Mouse (Mus musculus) C2C12 (cell line): ENCODE results near the gene 4930519P11Rik. TPM values are rescaled to one million over a fixed set of nuclear protein-coding genes. Genes with fewer than 3 reads are reported as not detected.

Source experiments
- H3K27me3 ChIP-seq: one replicate; pipeline ENCODE4 v1.6.1; 2011; ENCODE audit not compliant: control insufficient read depth, insufficient read depth, insufficient read length
- H3K36me3 ChIP-seq: one replicate; pipeline ENCODE4 v1.6.1; 2011; ENCODE audit not compliant: control insufficient read depth, insufficient read depth
- H3K4me3 ChIP-seq: one replicate; pipeline ENCODE4 v1.5.1; 2011; ENCODE audit warnings: mild to moderate bottlenecking, control low read depth; ENCODE audit not compliant: poor library complexity, insufficient read depth, severe bottlenecking
- H3K79me2 ChIP-seq: one replicate; pipeline ENCODE4 v1.6.1; 2011; ENCODE audit not compliant: control insufficient read depth, insufficient read depth
- H3K79me3 ChIP-seq: one replicate; pipeline ENCODE4 v1.6.1; 2011; ENCODE audit warnings: low read depth, control low read depth
- H3ac ChIP-seq: one replicate; pipeline ENCODE3; 2011; ENCODE audit warnings: low read depth; ENCODE audit not compliant: control insufficient read depth, insufficient read length
- CEBPB ChIP-seq: IDR thresholded peaks from one replicate; pipeline ENCODE4 v1.6.1; 2011; ENCODE audit warnings: low read depth, mild to moderate bottlenecking, control low read depth, moderate library complexity
- CTCF ChIP-seq: IDR thresholded peaks from one replicate; pipeline ENCODE4 v1.5.1; 2011; ENCODE audit not compliant: control insufficient read depth, insufficient read depth, insufficient read length
- FOSL1 ChIP-seq: IDR thresholded peaks from one replicate; pipeline ENCODE4 v1.8.0; 2011; ENCODE audit warnings: mild to moderate bottlenecking, low read length; ENCODE audit not compliant: poor library complexity, insufficient read depth, severe bottlenecking
- MAX ChIP-seq: IDR thresholded peaks from one replicate; pipeline ENCODE4 v1.6.1; 2011; ENCODE audit warnings: mild to moderate bottlenecking, control low read depth
- MYOD1 ChIP-seq: IDR thresholded peaks from one replicate; pipeline ENCODE4 v1.6.1; 2011; ENCODE audit warnings: low read depth; ENCODE audit not compliant: control insufficient read depth, insufficient read length
- MYOG ChIP-seq: IDR thresholded peaks from one replicate; pipeline ENCODE4 v1.6.1; 2011; ENCODE audit not compliant: control insufficient read depth, insufficient read length; ENCODE audit errors: extremely low read depth
- USF1 ChIP-seq: IDR thresholded peaks from one replicate; pipeline ENCODE4 v1.6.1; 2011; ENCODE audit warnings: low read depth, mild to moderate bottlenecking, control low read depth, moderate library complexity
- polyA plus RNA-seq: library from polyadenylated mRNA; unstranded; fragments of >200 nt; fragmentation: generic; extraction: Trizol; gene quantifications from one replicate; pipeline ENCODE4 v1.2.1, GENCODE M21; 2012; ENCODE audit warnings: missing spikeins

Gene 4930519P11Rik
- polyA plus RNA-seq, 1 experiment: 0.08 TPM

DNA sequence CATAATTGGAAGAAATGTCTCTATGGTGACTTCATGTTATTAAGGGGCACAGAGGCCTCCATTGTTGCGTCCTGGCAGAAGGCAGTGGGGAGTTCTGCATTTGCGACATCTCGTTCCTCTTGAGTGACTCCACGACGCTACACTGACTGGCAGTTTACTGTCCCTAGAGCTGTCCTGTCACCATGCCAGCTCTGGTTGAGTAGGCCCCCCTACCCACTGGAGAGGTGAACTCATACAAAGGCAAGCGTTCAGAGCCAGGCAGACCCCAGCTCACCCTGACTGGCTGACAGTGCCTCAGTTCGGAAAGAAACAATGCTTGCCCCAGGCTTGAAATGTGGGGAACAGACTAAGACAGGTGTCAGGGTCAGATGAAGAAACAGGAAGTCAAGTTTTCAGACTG is 39.0 kb downstream of the 4930519P11Rik start:
- no peaks in the 10 kb centered on the region for H3K79me3 ChIP-seq
- peaks cover under 1% of the 10 kb centered on the region for H3K79me2 ChIP-seq
- H3ac ChIP-seq: no peak overlapping the region
- no peaks in the 10 kb centered on the region for H3K27me3 ChIP-seq
- TF ChIP-seq CTCF (no peak), MAX (no peak), MYOD1 (no peak), FOSL1 (no peak), USF1 (no peak), MYOG (no peak), CEBPB (no peak)
- no peaks in the 10 kb centered on the region for H3K36me3 ChIP-seq
- H3K4me3 ChIP-seq: no peak overlapping the region

GRCm38 (mm10) chr2:154572996-154573395 is 40.2 kb downstream of the 4930519P11Rik start:
- no peaks in the 10 kb centered on the region for H3K36me3 ChIP-seq
- H3K79me2 ChIP-seq: peaks cover 13% of the 10 kb centered on the region
- no peak overlapping the region for H3ac ChIP-seq
- H3K4me3 ChIP-seq: no peak overlapping the region
- H3K27me3 ChIP-seq: no peaks in the 10 kb centered on the region
- peaks cover 9% of the 10 kb centered on the region for H3K79me3 ChIP-seq
- TF ChIP-seq USF1 (no peak), MYOG (no peak), CEBPB (no peak), MYOD1 (no peak), FOSL1 (no peak), CTCF (no peak), MAX (no peak)

- TF ChIP-seq USF1 (no peak), FOSL1 (no peak), MAX (no peak), CEBPB (no peak), MYOG (no peak), CTCF (no peak), MYOD1 (no peak)
- peaks cover 23% of the 10 kb centered on the region for H3K79me2 ChIP-seq
- H3K79me3 ChIP-seq: peaks cover 17% of the 10 kb centered on the region
- H3K27me3 ChIP-seq: no peaks in the 10 kb centered on the region
- no peaks in the 10 kb centered on the region for H3K36me3 ChIP-seq
- no peak overlapping the region for H3K4me3 ChIP-seq
- H3ac ChIP-seq: no peak overlapping the region
Measured at GRCm38 (mm10) chr2:154571976-154572375, 41.3 kb downstream of the 4930519P11Rik start.

DNA sequence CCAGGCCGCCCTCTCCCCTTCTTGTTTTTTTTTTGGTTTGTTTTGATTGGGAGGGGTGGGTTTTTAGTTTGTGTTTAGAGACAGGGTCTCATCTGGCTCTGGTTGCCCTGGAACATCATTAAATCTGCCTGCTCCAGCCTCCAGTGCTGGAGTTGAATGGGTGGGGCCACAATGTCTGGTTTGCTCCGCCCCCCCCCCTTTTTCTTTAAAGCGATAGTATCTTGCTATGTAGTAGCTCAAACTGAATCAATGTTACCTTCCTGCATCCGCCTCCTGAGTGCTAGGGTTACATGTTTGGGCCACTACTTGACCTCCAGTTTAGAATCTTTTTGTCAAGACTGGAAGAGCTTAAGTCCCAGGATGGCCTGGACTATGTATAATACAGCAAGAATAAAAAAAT is 42.0 kb downstream of the 4930519P11Rik start:
- H3ac ChIP-seq: no peak overlapping the region
- no peaks in the 10 kb centered on the region for H3K36me3 ChIP-seq
- peaks cover 30% of the 10 kb centered on the region for H3K79me2 ChIP-seq
- H3K27me3 ChIP-seq: no peaks in the 10 kb centered on the region
- TF ChIP-seq CEBPB (no peak), FOSL1 (no peak)
- H3K4me3 ChIP-seq: no peak overlapping the region
- H3K79me3 ChIP-seq: peaks cover 18% of the 10 kb centered on the region

GRCm38 (mm10) chr2:154570666-154571065 is 42.6 kb downstream of the 4930519P11Rik start:
- Histone ChIP-seq H3ac (no peak overlapping the region), H3K79me2 (peaks cover 36% of the 10 kb centered on the region), H3K27me3 (no peaks in the 10 kb centered on the region), H3K4me3 (peak overlapping the region; percentile 18), H3K36me3 (no peaks in the 10 kb centered on the region), H3K79me3 (peaks cover 19% of the 10 kb centered on the region)
- TF ChIP-seq USF1 (no peak), MYOD1 (no peak), MYOG (no peak), CTCF (no peak), FOSL1 (no peak), MAX (no peak), CEBPB (no peak)

GRCm38 (mm10) chr2:154569836-154570286 is 43.4 kb downstream of the 4930519P11Rik start, which contains the start of gene E2f1:
E2f1 (minus strand) TSS chr2:154569892.
- Histone ChIP-seq H3ac (peak within 1 kb of the TSS; percentile 90), H3K79me2 (peaks cover 44% of the 10 kb centered on the region), H3K27me3 (no peaks in the 10 kb centered on the region), H3K79me3 (peaks cover 19% of the 10 kb centered on the region), H3K4me3 (peak within 1 kb of the TSS; percentile 50), H3K36me3 (no peaks in the 10 kb centered on the region)
- TF ChIP-seq FOSL1 (no peak), CEBPB (no peak), CTCF (no peak), MAX (peak; percentile 65), USF1 (peak; percentile 50), MYOD1 (no peak), MYOG (no peak)
